Mouse (Mus musculus) spleen, postnatal 10 days (tissue): ENCODE results near the gene Il16.

Experiments used
- DNase-seq, 2 experiments: peaks; one replicate each; pipeline ENCODE4 v3.0.0; 2021 to 2022; ENCODE audit warnings: low spot score in 2 of 2

The Il16 gene

GRCm38 (mm10) chr7:83645476-83645875 lies 100.0 kb downstream of the Il16 start:
- peak in 1 of 2 experiments; percentile 53 for DNase-seq

- no peak for DNase-seq
These were observed 100.8 kb downstream of the Il16 start for GRCm38 (mm10) chr7:83644761-83645160.

GRCm38 (mm10) chr7:83643581-83643980 lies 101.9 kb downstream of the Il16 start:
- no peak for DNase-seq

- DNase-seq: no peak
These were observed 104.4 kb downstream of the Il16 start for GRCm38 (mm10) chr7:83641163-83641562.

- no peak for DNase-seq
These were observed 104.9 kb downstream of the Il16 start for GRCm38 (mm10) chr7:83640581-83640980.

GRCm38 (mm10) chr7:83639084-83639483 lies 106.4 kb downstream of the Il16 start:
- DNase-seq: peak in 1 of 2 experiments; percentile 58

- no peak for DNase-seq
These were observed 107.5 kb downstream of the Il16 start for GRCm38 (mm10) chr7:83637781-83638583.

GRCm38 (mm10) chr7:83636425-83636824 lies 109.1 kb downstream of the Il16 start:
- no peak for DNase-seq

- no peak for DNase-seq
These were observed 109.8 kb downstream of the Il16 start for GRCm38 (mm10) chr7:83635726-83636125.

GRCm38 (mm10) chr7:83633856-83634255 lies 111.7 kb downstream of the Il16 start:
- no peak for DNase-seq

GRCm38 (mm10) chr7:83632682-83633120 lies 112.8 kb downstream of the Il16 start:
- DNase-seq: no peak

GRCm38 (mm10) chr7:83631828-83632681 lies 113.5 kb downstream of the Il16 start, which contains the start of gene Stard5:
TSS of gene Stard5 (plus strand) at chr7:83631959.
- DNase-seq: peak; percentile 68 to 91

GRCm38 (mm10) chr7:83631073-83631827 lies 114.3 kb downstream of the Il16 start:
- no peak for DNase-seq

GRCm38 (mm10) chr7:83627369-83627768 lies 118.2 kb downstream of the Il16 start:
- no peak for DNase-seq

GRCm38 (mm10) chr7:83626557-83627257 lies 118.8 kb downstream of the Il16 start:
- DNase-seq: no peak

GRCm38 (mm10) chr7:83624065-83624464 lies 121.5 kb downstream of the Il16 start:
- DNase-seq: no peak

- DNase-seq: no peak
These were observed 122.9 kb downstream of the Il16 start for GRCm38 (mm10) chr7:83622582-83622981.

- DNase-seq: no peak
These were observed 126.8 kb downstream of the Il16 start for GRCm38 (mm10) chr7:83618709-83619108.

- DNase-seq: no peak
These were observed 129.3 kb downstream of the Il16 start for GRCm38 (mm10) chr7:83616268-83616667.

GRCm38 (mm10) chr7:83615815-83616214 lies 129.7 kb downstream of the Il16 start:
- DNase-seq: no peak

GRCm38 (mm10) chr7:83615272-83615671 lies 130.3 kb downstream of the Il16 start:
- no peak for DNase-seq
